Mouse (Mus musculus) naive thymus-derived CD4-positive, alpha-beta T cell, adult 2 months (primary cell): ENCODE data around the gene Pde8b.

Experiments
- DNase-seq: peaks from one replicate; pipeline ENCODE4 v3.0.0-alpha.2; 2011; ENCODE audit warnings: low read depth

The Pde8b gene

DNA sequence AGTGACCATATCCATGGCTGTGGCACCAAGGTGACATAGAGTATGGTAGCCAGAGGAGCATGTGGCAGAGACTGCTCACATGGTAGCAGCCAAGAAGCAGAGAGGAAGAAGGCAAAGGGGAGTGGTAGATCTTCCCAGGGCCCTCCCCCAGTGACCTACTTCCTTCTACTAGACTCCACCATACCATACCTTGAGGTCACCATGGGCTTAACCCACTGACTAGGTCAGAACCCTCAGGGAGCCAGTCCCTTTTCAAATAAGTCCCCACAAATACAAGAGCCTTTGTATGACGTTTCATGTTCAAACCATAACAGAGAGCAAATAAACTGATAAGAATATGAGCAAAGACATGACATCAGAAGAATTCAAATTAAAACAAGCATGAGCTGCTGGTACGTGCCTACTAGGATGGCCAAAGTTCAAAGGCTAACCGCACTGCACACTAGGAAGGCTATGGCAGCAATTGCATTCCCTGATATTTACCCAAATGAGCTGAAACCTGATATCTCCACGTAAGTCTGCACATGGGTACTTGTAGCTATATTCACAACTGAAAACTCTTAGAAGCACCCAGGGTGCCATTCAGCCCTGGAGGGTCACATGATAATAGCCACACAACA is 109.6 kb downstream of the Pde8b start:
- DNase-seq, result no peak

DNA sequence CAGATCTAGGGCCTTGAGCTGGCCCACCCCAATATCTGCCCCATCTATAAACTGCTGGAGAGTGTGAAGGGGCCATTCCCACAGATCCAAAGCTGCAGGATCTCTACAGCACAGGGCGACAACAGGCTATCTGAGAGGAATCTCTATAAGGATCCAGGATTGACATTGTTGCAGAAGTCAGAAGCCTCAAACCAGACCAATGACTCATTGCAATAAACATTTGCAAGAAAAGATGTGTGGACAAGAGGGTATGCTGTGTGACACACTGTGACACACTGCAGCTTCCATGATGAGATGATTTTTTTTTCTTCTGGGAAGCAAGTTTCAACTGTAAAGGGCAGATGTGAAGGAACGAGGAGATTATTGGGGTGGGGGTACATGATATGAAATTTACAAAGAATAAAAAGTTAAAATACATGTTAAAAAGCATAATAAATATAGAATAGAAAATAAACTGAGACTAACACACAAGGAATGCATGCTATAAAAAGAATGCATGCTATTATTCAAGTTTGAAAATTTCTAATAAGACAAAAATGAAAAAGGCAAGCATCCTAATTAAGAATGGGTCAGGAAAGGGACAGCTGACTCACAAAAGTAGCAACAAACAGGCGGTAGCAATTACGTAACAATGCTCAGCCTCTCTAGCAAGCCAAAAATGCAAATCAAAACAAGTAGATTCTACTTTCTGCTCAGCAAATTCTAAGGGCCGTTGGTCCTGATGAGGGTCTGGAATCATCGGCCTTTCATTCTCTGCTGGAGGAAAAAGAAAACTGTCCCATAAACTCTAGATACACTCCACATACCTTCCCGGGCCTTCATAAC is 114.6 kb downstream of the Pde8b start:
- no peak for DNase-seq

DNA sequence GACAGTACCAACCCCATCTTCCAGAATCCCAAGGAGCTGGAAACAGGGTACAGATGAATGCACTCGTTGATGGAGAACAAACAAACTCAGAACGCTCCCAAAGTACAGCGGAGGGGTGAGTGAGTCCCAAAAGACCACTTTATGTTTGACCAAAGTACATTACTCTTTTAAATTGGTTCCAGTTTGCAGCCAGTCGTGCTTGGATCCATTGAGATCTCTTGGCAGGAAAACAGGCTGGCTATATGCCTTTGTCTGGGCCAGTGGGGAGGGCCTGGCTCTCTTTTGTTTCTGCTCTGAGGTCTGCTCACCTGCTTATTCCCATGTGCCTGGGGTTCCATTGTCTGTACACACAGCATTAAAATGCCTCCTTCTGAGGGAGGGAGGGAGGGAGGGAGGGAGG is 118.3 kb downstream of the Pde8b start:
- DNase-seq, result no peak

DNA sequence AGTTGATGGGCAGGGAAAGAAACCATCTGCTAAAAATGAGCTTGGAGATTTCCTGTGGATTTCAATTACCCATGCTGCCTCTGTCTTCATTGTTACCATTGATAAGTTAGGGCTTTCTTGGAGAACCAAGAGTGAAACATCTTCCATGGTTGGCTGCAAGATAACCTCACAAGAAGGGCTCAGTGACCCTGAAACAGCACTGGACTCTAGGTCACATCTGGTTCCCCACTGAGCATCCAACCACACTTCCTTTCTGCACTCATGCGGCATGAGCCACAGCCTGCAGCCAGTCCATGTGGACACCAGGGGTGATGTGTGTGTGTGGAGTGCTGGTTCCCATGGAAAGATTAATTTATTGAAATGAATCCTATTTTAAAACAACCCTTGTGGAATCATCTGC is 119.1 kb downstream of the Pde8b start:
- DNase-seq, result no peak

DNA sequence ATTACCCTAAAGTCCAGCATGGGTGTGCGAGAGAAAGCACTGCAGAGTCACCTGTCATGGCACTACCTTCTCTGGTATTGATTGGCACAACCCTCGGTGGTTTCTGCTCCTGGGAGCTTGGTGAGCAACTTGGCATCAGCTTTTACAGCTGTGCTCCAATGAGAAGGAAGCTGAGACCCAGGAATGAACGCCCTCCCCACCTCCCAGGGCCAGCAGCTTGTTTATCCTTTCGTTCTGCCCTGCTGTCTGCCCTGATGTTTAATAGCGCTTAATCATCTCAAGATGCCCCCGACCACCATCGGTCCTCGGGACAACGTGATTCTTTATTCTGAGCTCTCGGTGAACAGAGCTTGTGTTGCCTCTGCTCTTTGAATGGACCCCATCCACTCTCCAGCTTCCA is 122.8 kb downstream of the Pde8b start:
- DNase-seq, result no peak

DNA sequence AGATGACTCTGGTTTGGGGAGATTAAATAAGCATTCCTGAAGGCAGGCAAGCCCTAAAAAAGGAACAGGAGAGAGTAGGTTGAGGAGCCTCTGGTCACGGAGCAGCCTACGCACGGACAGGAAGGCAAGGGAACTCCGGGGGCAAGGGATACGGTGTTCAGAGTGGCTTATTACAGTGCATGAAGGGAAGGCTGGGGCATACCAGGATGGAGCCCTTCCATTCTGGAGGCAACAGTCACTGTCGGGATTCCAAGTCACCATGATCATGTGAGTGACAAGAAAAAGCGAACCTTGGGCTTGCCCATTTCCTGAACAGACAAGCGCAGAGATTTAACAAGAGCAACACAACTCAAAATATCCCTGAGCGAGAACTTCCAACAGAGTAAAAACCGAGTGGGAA is 123.3 kb downstream of the Pde8b start:
- no peak for DNase-seq

DNA sequence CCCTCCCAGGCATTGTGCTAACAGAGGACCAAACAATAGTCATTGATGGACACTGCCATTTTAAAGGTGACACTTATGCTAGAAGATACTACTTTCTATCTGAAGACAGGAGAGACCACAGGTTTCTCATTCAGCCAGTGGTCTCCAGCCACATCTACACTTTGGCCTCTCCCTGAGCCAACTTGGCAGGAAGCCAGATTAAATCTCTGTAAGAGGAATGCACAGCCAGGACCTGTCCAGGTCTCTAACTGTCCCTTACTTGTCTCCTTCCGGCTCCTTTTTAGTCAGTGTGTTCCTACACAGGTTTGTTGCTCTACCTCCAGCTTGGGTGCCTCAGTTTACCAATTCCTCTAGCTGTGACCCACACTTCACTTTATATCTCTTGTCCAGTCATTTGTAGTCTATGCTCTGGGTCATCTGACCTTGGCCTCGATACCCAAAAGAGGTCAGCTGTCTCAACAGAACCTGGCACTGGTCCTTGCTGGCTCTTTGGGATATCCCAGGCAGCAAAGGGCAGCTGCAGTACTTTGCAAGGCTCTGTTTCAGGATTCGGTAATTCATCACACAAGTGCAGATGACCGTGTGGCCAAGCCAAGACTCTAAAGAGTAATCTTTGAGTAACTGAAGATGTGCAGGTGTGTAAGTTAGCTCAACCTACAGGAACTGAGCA is 124.5 kb downstream of the Pde8b start:
- DNase-seq, result no peak

DNA sequence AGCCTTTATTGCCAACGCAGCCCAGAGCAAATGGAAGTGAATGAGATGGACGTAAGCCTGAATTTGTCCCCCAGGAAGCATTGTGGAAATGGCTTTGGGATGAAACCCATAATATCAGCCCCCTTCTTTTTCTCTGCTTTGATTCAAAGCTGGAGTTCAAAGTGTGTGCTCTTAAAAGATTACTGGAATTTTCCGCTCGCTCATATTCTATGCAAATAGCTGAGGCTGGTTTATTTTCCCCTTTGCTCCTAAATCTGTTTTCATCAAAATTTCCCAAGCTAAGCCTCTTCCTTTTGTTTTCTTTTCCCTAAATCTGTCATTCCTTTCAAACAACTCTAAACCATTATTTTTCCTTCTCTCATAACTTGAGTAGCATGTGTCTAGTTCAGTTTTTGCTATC is 129.6 kb downstream of the Pde8b start:
- DNase-seq, result no peak

DNA sequence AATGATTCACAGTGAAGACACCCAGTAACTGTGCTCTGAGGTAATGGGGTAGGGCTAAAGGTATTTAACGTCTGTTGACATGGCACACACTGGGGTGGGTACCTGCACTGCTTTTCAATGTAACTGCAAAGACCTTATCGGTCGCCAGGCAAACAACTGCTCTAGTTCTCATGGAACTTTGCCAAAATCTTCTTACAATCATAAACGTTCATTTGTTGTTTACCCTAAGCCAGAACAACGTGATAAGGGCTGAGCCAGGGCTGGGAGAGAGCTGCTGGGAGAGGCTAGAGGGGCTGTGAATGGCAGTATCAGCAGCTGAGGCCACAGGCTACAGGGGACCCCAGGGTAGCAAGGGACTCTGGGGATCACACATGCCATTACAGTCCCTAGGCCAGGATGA is 136.4 kb downstream of the Pde8b start:
- DNase-seq, result no peak

DNA sequence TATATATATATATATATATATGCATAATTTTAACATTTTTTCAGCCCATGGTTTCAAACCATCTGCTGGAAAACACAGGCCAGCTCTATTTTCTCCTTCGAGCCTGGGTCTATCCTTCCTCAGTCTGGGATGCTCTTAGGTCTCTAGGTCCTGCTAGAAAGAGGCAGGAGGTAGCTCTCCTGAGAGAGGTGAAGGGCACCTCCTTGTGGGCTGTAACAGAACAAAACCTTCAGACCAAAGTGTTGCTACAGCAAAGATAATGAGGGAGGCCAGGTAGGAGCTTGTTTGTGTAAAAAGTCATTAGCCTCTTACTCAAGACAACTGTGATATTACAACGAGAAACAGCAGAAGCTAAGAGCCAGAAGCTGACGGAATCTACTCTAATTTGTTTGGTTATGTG is 140.6 kb downstream of the Pde8b start:
- DNase-seq, result peak; percentile 3

DNA sequence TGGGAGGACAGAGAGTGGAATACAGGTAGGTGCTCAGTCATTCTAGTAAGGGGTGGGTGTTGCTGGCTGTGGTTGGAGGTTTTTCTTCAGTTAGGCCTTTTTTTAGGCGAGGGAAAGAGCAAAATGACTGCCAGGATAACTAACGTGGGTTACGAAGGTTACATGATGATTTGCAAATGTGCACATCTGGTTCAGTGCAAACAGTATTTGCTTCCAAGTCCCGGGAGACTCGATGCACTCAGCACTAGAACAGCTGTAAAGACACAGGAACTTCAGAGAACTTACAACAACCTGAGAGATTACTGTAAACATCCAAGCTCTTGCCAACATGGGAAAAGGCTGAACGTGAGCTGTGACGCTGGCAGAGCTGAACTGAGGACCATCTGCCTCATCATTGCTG is 142.1 kb downstream of the Pde8b start:
- DNase-seq, result no peak

DNA sequence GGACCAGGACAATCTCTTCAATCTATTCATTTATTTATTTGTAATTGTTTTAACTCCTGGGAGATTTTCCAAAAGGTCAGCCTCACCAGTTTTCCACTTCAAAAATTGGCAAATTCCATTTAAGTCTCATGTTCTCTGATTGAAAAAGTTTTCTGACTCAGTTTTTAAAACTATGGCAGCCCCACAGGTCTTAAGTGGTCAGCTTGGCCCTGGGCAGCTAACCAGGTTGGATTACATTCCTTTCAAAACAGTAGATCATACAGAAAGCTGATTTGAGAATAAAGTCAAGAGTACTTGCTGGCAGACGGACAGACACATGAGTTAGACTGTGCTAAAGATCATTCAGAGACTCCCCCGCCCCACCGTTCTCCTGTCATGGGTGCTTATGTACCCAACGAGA is 145.3 kb downstream of the Pde8b start:
- DNase-seq, result no peak

DNA sequence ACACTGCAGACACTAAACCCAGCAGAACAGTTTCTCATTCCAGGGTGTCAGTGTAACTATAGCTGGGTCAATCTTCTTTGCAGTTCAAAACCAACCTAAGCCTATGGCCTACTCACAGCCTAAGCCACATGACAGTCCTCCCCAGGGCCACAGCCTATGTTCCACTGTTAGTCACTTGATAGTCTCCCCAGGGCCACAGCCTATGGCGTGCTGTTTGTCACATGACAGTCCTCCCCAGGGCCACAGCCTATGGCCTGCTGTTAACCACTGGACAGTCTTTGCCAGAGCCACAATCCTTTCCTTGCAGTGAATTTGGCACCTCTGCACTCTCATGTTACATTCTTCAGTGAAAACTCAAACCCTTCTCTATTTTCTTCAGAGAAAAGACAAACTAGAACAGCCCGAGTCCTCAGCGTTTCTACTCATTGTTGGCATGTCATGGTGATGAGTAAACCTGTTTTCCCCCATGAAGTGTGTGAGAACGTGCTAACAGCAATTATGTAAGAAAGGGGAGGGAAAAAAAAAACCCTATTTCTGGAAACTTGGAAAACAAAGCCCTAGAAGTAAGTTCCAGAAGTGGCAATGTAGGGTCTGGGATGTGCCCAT is 147.0 kb downstream of the Pde8b start:
- DNase-seq, result no peak

DNA sequence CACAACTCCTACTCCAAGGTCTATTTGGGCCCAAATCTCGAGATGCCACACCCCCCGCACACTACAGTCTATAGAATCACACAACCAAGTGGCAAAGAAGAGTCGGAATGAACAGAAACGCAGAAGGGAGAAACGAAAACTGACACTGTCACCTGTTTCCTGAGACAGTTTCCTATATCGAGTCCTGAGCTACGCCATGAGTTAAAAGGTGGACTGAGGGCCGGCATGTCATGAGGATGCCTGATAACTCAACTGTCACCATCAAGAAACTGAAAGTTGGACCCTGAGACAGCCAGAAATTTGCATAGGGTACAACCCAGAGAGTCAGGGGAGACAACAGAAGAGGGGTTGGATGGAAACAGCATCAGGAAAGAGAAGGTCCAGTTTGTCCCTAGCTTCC is 148.8 kb downstream of the Pde8b start:
- no peak for DNase-seq

DNA sequence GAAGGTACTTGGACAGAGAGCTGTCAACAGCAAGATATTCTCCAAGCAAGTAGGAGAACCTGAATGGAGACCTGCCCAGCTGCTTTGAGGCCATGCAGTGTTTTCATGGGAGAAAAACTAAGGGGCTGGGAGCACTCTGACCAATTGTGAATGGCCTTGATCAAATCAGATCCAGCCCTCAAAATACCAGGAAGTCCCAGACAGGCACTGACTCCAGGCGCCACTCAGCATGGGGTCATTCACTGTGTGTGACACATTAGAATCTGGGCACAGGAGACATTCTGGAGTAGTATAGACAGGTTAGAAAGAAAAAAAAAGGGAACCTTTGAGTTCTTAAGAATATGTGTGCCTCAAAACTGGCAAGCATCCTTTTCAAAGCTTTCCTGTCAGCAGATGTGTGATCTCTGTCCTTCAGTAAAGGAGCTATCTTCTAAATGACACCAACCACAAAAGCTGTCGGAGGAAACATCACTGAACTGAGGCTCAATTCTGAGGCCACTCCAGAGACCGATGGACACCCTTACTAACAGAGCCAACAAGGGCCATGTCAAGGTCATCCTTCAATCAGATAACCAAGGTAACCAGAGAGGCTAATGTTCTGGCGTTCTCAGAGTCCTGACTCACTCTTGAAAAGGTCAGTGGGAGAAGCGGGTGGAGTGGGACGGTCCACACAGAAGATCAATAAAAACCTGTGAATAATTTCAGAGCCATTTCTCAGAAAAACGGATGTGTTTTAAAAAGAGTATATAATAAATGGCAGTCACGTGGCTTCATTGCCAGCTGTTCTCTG is 151.0 kb downstream of the Pde8b start:
- DNase-seq, result no peak

DNA sequence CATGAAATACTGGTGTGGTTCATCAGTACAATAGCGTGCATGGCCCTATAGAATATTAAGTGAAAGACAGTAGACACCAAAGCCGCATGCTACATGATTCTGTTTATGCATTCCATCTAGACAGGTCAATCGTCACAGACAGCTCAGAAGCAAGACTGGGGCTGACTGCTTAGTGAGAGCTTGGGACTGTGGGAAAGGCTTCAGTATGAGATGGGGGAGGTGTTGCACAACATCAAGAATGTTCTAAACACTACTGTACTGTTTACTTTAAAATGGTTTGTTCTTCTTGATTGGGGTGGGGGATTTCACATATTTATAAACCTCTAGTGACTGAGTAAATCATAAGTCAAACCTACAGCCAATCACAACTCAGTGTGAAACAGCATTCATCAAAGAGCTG is 153.5 kb downstream of the Pde8b start:
- DNase-seq, result no peak

DNA sequence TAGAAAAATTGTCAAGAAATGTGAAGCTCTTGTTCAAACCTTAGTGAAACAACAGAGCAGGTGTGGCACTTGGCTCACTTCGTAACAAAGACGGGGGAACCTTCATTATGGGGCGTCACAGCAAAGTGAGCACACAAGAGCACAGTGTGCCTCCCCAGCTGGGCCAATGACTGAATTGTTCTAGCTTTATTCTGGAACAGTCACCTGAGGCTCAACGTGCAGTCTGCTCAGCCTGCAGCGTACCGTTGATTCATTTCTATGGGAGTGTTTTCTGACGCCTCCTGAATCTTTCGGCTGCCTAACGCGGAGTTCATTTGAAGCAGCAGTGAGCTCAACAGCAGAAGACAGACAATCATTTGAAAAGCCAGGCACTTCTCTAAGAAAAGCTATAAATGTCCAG is 154.3 kb downstream of the Pde8b start:
- no peak for DNase-seq

DNA sequence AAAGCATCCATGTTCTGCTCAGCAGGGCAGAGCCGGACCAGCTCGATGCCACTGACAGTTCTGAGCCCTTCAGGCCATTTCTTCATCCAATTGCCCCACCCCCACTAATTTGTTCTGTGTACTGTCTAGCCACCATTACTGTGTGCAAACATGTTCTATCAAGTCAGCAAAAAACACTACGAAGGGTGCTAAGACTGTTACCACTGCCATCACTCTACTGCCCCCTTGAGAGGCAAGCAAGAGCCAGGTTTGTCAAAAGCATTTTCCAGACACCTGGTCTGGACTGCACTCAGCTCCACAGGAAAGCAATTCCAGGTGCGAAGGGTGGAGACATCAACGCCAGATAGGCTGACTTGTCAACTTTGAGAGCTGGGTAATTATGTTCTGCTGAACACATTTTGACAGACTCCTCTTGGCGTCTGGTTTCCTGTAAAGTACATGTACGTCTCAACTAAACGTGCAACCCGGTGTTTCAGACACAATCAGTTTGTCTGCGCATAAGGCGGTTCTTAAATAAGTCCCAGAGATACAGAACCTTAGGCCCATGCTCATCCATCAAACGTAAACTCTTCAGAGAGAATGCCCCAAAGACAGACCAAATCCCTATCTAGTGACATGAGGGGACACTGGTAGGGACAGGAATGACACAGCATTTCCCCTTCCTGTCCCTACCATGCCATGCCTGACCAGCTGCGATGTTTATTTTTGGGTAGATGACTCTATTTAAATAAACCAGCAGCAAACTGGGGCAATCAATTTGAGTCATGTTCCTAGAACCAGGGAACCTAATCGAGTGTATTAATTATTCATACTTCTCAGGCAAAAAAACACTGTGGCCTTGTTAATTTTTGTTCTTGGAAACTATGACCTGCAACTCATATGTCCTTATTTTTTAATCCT is 158.3 kb downstream of the Pde8b start:
- DNase-seq, result no peak

DNA sequence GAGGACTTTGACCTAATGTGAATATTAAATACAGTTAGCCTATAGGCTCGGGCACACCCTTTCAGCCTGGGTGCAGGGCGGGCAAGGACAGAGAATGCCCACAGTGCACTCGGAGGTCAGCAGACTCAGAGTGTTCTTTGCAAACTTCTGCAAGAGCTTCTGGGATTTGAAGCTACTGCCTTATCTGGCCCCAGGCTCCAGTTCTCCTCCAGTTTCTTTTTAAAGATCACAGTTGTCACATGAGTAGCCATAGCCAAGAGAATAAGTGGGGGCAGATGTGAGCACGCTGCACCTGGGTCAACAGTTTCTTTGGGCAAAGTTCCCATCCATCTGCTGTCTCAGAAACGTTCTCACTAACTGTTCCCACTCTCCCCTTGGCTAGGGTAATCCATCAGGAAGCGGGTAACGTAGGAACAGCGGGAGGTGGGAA is 162.8 kb downstream of the Pde8b start:
- no peak for DNase-seq

DNA sequence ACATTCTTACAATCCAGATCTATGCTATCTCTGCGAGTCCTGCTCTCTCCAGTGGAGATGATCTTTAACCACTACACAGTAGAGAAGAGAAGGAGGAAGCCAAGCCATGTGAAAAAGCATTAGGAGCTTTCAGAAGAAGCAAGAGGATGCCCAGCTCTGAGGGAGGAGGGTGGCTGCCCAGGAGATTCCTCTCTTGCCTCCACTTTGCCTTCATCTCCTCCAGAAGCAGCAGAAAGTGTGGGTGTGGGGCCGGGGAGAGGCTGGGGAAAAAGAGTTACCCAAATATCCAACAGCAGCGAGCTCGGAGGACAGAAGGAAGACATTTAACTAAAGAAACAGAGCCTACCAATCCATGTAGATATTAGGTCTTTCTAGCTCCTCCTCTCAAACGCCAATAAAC is 164.1 kb downstream of the Pde8b start:
- no peak for DNase-seq

DNA sequence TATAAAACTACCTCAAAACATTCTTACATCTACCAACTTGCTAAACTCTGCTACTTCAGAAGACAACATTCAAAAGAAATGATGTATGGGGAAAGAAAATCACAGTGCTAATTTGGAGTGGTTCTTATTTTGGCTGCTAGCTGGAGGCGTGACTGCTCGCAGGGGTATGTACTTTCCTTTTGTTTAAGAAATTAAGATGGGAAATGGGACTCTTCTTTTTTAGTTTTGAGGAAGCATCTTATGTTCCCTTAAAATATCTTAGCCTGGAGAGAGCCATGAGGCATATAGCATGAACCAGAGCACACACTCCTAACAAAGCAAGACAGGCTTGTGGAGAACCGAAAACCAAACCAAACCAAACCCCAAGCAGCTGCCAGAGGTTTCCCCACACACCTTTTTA is 167.5 kb downstream of the Pde8b start:
- no peak for DNase-seq
